Comparison of ENCODE assay signal across 22 mouse cellular contexts in genomic region chr13:26150426-26150825, GRCm38 (mm10).
DNase-seq lines count a peak whose midpoint lies in the region; ATAC-seq and TF ChIP-seq lines count a peak whose summit lies in the region.
"Had no signal": no experiment of that assay in that cellular context is flagged by ENCODE, and none has a peak within 500 bp of the region (broad histone marks: within the 10 kb centered on the region; RNA-seq: fewer than 3 reads in every experiment).

No protein-coding gene starts in this region.

- no peak overlapping the region for H3K4me2 ChIP-seq in lung, embryonic 15.5 days
- H3K4me2 ChIP-seq: forebrain, embryonic 15.5 days; hindbrain, embryonic 12.5 days had no signal

- H3K27ac ChIP-seq in layer of hippocampus, adult 2 months = peak overlapping the region; percentile 24; the same call in 1 of the 2 replicates
- 0 out of 2 replicates have a peak overlapping the region, but pooled peaks have one; percentile 32 for H3K27ac ChIP-seq in lung, embryonic 15.5 days
- H3K27ac ChIP-seq: embryonic facial prominence, embryonic 10.5 days; forebrain, embryonic 15.5 days; hindbrain, embryonic 12.5 days had no signal

- 30% methylated on average over 1 of the region's 1 CpGs for WGBS in lung, embryonic 15.5 days

- peaks cover 11% of the 10 kb centered on the region for H3K4me1 ChIP-seq in lung, embryonic 15.5 days

- H3K9me3 ChIP-seq in lung, embryonic 15.5 days = no peaks in the 10 kb centered on the region
- H3K9me3 ChIP-seq: embryonic facial prominence, embryonic 10.5 days; forebrain, embryonic 15.5 days; G1E; hindbrain, embryonic 12.5 days had no signal

- DNase-seq in embryo, embryonic 10.5 days (ENCODE audit: low spot score) = peak; percentile 4
- DNase-seq in embryo, embryonic 9.5 days (ENCODE audit: extremely low spot score) = no peak
- no peak for DNase-seq in layer of hippocampus, adult 2 months (ENCODE audit: low spot score in 2 of 2)
- DNase-seq in layer of hippocampus, adult 8-10 months (ENCODE audit: low spot score in 2 of 2) = no peak
- no peak for DNase-seq in lung, postnatal 25 days (ENCODE audit: low spot score)
- peak; percentile 6 for DNase-seq in right cerebral cortex, postnatal 25 days
- DNase-seq in right cerebral cortex, postnatal 36 days (ENCODE audit: low spot score in 2 of 2) = no peak
- DNase-seq: adrenal gland, postnatal 10 days; B cell, adult 2 months; cerebellum, adult 11-12 months; cerebellum, adult 9-10 months; cerebellum, postnatal 25 days; gastrocnemius, postnatal 25 days; heart, postnatal 10 days; heart, postnatal 4 days had no signal

- ATAC-seq in lung, embryonic 15.5 days (ENCODE audit: borderline replicate concordance, extremely low read depth, low FRiP score, low TSS enrichment) = no peak
- ATAC-seq: CD4-positive, CD25-positive, alpha-beta regulatory T cell, adult 4 months; forebrain, embryonic 15.5 days; hindbrain, embryonic 16.5 days had no signal

- H3K4me3 ChIP-seq in layer of hippocampus, adult 2 months = no peak overlapping the region
- no peak overlapping the region for H3K4me3 ChIP-seq in lung, embryonic 15.5 days
- H3K4me3 ChIP-seq: embryonic facial prominence, embryonic 10.5 days; forebrain, embryonic 15.5 days; hindbrain, embryonic 12.5 days had no signal

- H3K9ac ChIP-seq in lung, embryonic 15.5 days = no peak overlapping the region
- H3K9ac ChIP-seq: forebrain, embryonic 15.5 days; hindbrain, embryonic 12.5 days had no signal

- H3K36me3 ChIP-seq in lung, embryonic 15.5 days = no peaks in the 10 kb centered on the region
- H3K36me3 ChIP-seq: embryonic facial prominence, embryonic 10.5 days; forebrain, embryonic 15.5 days; G1E; hindbrain, embryonic 12.5 days had no signal

- no peaks in the 10 kb centered on the region for H3K27me3 ChIP-seq in lung, embryonic 15.5 days
- H3K27me3 ChIP-seq: forebrain, embryonic 15.5 days; hindbrain, embryonic 12.5 days had no signal

- TF ChIP-seq CTCF in layer of hippocampus, adult 2 months (conservative IDR thresholded peaks at IDR 0.05) = no peak

Comparison
In these comparisons a context has a peak if more than half of its experiments do, and no peak if none do; other contexts are left out.
1. DNase-seq: peak in embryo, embryonic 10.5 days (single experiment) and right cerebral cortex, postnatal 25 days (single experiment); none in embryo, embryonic 9.5 days (single experiment), layer of hippocampus, adult 2 months (0 of 2), layer of hippocampus, adult 8-10 months (0 of 2), lung, postnatal 25 days (single experiment) and right cerebral cortex, postnatal 36 days (0 of 2).